Mouse (Mus musculus) thymus, adult 2 months (tissue): ENCODE data around the gene Epas1. TPM values are rescaled to one million over a fixed set of nuclear protein-coding genes. Genes with fewer than 3 reads are reported as not detected.

ENCODE experiments used
- DNase-seq: peaks from one replicate; pipeline ENCODE4 v3.0.0; 2021
- H3K27ac ChIP-seq: fragments of 200-500 bp; 2 replicates; pipeline ENCODE4 v1.5.1; 2012; ENCODE audit warnings: low read length, control low read depth; ENCODE audit not compliant: control insufficient read depth, insufficient read depth
- H3K27me3 ChIP-seq: fragments of 200-500 bp; 2 replicates; pipeline ENCODE4 v1.6.1; 2012; ENCODE audit warnings: mild to moderate bottlenecking, low read length, moderate library complexity, mixed read lengths; ENCODE audit not compliant: control insufficient read depth, insufficient read depth
- H3K36me3 ChIP-seq: fragments of 200-500 bp; 2 replicates; pipeline ENCODE4 v1.6.1; 2012; ENCODE audit warnings: mild to moderate bottlenecking, low read length, moderate library complexity; ENCODE audit not compliant: control insufficient read depth, insufficient read depth
- H3K4me1 ChIP-seq: fragments of 200-500 bp; replicated peaks from 2 replicates; pipeline ENCODE4 v1.6.1; 2012; ENCODE audit warnings: low read length; ENCODE audit not compliant: control insufficient read depth, insufficient read depth
- H3K4me3 ChIP-seq: fragments of 200-500 bp; 2 replicates; pipeline ENCODE4 v1.5.1; 2012; ENCODE audit warnings: mild to moderate bottlenecking, low read length, control low read depth, moderate library complexity; ENCODE audit not compliant: control insufficient read depth, insufficient read depth
- CTCF ChIP-seq: fragments of 200-500 bp; IDR thresholded peaks from 2 replicates; pipeline ENCODE4 v1.5.1; 2012; ENCODE audit warnings: mild to moderate bottlenecking, control low read depth, low read length, moderate library complexity, borderline replicate concordance; ENCODE audit not compliant: control insufficient read depth, poor library complexity, insufficient read depth; ENCODE audit errors: extremely low read depth
- POLR2A ChIP-seq: fragments of 200-500 bp; IDR thresholded peaks from 2 replicates; pipeline ENCODE4 v1.6.1; 2012; ENCODE audit warnings: mild to moderate bottlenecking, low read length, control low read depth, moderate library complexity; ENCODE audit not compliant: control insufficient read depth, poor library complexity, insufficient read depth; ENCODE audit errors: extremely low read depth
- WGBS: fragments of 180-500 bp; shearing (Covaris S2); methylation state at CpG from one replicate; pipeline ENCODE4 v1.1.7; 2018; 5-methylcytosine and 5-hydroxymethylcytosine counted together
- polyA plus RNA-seq: library from polyadenylated mRNA; depleted of rRNA; stranded (reverse); fragments of >200 nt; gene quantifications from 2 replicates; pipeline ENCODE4 v1.2.3, GENCODE M21; 2012

Gene Epas1
- polyA plus RNA-seq, 1 experiment = 18.9 TPM

DNA sequence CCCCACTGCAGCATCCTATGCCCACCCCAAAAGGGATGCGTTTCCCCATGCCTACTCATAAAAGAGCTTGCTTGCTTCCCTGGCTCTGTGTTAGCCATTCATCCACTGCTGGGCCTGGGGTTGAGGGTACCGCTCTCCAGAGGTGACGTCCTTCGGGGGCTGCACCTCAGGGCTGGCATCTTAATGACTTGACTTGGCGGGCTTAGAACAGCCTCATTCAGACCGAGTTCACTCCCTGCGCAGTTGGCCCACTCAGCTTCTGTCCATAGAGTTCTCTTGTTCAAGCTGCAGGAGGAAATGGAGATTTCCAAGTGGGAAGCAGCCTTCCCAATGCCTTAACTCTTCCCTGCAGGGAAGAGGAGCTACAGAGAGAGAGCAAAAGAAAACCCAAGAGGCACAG, 32.1 kb downstream of the Epas1 start:
- H3K4me1 ChIP-seq = 0 out of 2 replicates have a peak, but pooled peaks cover 5% of the 10 kb centered on the region
- no peak overlapping the region for H3K27ac ChIP-seq
- WGBS = 96% methylated on average over 7 of the region's 7 CpGs
- no peaks in the 10 kb centered on the region for H3K27me3 ChIP-seq
- no peaks in the 10 kb centered on the region for H3K36me3 ChIP-seq
- TF ChIP-seq CTCF (no peak), POLR2A (no peak)
- H3K4me3 ChIP-seq = no peak overlapping the region
- no peak for DNase-seq

DNA sequence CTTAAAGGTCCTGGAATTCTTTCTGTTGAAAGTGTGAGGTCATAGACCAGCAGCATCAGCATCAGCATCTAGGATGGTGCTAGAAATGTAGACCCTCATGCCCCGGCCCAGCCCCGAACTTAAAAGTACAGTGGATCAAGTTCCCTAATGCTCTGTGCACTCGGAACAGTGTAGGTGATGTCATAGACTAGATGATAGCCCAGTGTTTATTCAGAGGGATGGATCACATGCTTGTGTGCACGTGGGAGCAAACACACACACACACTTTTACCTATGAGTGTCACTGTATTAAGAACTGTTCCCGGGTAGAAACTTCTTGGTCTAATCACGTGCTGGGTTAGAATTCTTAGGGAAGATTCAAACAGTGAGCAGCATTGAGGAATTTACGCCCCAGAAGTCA, 33.0 kb downstream of the Epas1 start:
- no peak overlapping the region for H3K4me3 ChIP-seq
- TF ChIP-seq POLR2A = no peak
- no peak for TF ChIP-seq CTCF
- DNase-seq = no peak
- H3K27me3 ChIP-seq = no peaks in the 10 kb centered on the region
- WGBS = 96% methylated on average over 7 of the region's 7 CpGs
- no peak overlapping the region for H3K27ac ChIP-seq
- no peaks in the 10 kb centered on the region for H3K36me3 ChIP-seq
- 0 out of 2 replicates have a peak, but pooled peaks cover 5% of the 10 kb centered on the region for H3K4me1 ChIP-seq

DNA sequence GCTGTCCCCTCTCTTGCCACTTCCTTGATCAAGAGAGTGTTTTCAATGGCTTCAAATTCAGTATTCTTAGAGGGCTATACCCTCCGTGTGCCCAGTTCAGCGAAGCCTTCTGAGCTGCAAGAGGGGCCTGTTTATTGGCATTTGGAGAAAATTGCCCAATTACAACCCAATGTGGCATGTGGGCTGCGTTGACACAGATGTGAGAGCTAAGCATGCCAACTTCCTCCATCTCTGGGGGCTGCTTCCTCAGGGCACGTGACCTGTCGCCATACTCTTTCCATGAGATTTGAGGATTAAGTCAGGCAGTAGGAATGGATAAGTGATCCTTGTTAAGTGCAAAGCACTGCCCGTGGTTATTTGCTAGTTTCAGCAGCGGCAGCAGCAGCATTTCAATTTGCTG, 34.3 kb downstream of the Epas1 start:
- Histone ChIP-seq H3K36me3 (no peaks in the 10 kb centered on the region), H3K4me3 (no peak overlapping the region), H3K27ac (no peak overlapping the region), H3K4me1 (0 out of 2 replicates have a peak, but pooled peaks cover 5% of the 10 kb centered on the region), H3K27me3 (no peaks in the 10 kb centered on the region)
- TF ChIP-seq CTCF (no peak), POLR2A (no peak)
- 60% methylated on average over 7 of the region's 7 CpGs for WGBS
- no peak for DNase-seq

DNA sequence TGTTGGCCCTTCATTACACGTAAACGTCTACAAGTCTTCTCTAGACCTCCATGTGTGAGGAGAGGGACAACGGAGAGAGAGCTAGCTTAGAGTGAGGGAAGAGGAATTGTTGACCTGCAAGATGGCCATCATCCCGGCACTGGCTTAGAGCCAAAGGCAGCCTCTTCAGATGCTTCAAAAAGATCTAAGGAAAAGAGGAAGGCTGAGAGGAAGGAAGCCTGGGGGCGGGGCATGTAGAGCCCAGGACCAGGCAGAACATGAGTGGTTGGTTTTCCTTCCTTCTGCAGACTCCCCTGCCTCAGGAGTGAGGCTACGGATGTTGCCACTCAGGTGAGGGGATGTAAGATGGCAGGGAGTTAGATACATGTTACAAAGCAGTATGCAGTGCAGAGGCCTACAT, 34.8 kb downstream of the Epas1 start:
- no peak for DNase-seq
- no peaks in the 10 kb centered on the region for H3K27me3 ChIP-seq
- H3K36me3 ChIP-seq = no peaks in the 10 kb centered on the region
- 42% methylated on average over 6 of the region's 6 CpGs for WGBS
- no peak for TF ChIP-seq POLR2A
- no peak for TF ChIP-seq CTCF
- H3K4me3 ChIP-seq = no peak overlapping the region
- 0 out of 2 replicates have a peak, but pooled peaks cover 5% of the 10 kb centered on the region for H3K4me1 ChIP-seq
- H3K27ac ChIP-seq = no peak overlapping the region

DNA sequence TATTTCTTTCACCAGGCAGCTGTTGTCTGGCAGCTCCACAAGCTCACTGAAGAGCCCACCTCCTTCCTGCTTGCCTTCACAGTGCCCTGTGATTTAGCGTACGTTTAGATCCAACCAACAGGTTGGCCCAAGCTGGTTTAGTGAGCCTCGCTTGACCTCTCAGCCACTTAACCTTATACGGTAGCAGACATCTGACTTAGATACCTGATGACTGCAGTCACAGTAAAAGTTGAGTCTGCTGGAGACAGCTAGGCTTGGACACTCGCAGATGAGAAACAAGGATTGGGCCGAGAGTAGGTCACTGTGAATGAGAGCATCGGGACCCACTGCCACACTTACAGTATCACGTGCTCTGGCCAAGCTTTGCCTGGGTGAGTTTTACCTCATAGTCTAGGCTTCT, 38.4 kb downstream of the Epas1 start:
- TF ChIP-seq CTCF = no peak
- no peak for TF ChIP-seq POLR2A
- H3K27me3 ChIP-seq = no peaks in the 10 kb centered on the region
- 95% methylated on average over 8 of the region's 8 CpGs for WGBS
- H3K27ac ChIP-seq = no peak overlapping the region
- H3K36me3 ChIP-seq = no peaks in the 10 kb centered on the region
- DNase-seq = no peak
- H3K4me1 ChIP-seq = 0 out of 2 replicates have a peak, but pooled peaks cover 5% of the 10 kb centered on the region
- no peak overlapping the region for H3K4me3 ChIP-seq

DNA sequence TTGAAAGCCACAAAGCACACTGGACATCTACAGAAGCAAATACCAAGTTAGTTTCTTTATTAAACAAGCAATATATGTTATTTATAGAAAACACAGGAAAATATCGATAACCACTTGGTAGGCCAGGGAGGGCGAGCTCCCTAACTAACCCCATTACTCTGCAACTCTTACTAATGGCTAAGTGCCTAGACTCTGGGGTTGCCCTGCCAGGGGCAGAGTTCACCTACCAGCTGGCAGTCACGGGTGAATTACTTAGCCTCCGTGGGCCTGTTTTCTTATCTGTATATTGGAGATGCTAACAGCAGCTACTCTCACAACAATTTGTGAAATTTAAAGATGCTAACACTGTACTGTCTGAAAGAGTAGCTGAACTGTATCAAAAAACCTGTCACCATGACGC, 42.3 kb downstream of the Epas1 start:
- H3K4me3 ChIP-seq = no peak overlapping the region
- 90% methylated on average over 5 of the region's 5 CpGs for WGBS
- no peak overlapping the region for H3K27ac ChIP-seq
- no peaks in the 10 kb centered on the region for H3K27me3 ChIP-seq
- no peak for DNase-seq
- H3K4me1 ChIP-seq = peaks cover 12% of the 10 kb centered on the region
- no peak for TF ChIP-seq POLR2A
- TF ChIP-seq CTCF = no peak
- no peaks in the 10 kb centered on the region for H3K36me3 ChIP-seq

DNA sequence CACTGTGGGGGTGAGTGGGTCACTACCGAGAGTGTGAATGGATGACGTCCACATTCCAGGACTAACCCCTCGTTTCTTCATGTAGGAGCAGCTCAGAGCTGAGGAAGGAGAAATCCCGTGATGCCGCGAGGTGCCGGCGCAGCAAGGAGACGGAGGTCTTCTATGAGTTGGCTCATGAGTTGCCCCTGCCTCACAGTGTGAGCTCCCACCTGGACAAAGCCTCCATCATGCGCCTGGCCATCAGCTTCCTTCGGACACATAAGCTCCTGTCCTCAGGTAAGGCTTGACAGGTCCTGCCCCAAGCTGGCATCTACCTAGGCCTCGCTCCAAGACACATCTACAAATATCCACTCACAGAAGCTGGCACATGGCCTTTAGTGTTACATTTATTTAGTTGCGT, 43.5 kb downstream of the Epas1 start:
- TF ChIP-seq CTCF (no peak), POLR2A (no peak)
- Histone ChIP-seq H3K36me3 (no peaks in the 10 kb centered on the region), H3K27ac (no peak overlapping the region), H3K4me3 (no peak overlapping the region), H3K27me3 (no peaks in the 10 kb centered on the region), H3K4me1 (peaks cover 20% of the 10 kb centered on the region)
- WGBS = 97% methylated on average over 13 of the region's 13 CpGs
- DNase-seq = no peak
